Mouse (Mus musculus): ENCODE measurements around the gene Icosl. TPM values are rescaled to one million over a fixed set of nuclear protein-coding genes. Genes with fewer than 3 reads are reported as not detected.
"Not testable (repeated sequence)": the region's sequence is repeated elsewhere in the genome, so short reads cannot be mapped to it uniquely, and the experiment has no call there.

Icosl gene
- 3.8 and 3.9 TPM in 2 replicates for polyA plus RNA-seq (2015; fragmentation: Nextera tagmentation; extraction: Ambion mirVana)

- H3K4me3 ChIP-seq = peak within 1 kb of the TSS; percentile 68
- under 1% methylated on average over 66 of the region's 66 CpGs for WGBS
- peak within 1 kb of the TSS; percentile 77 for H3K9ac ChIP-seq
- H3K9me3 ChIP-seq = no peaks in the 10 kb centered on the region
- H3K4me1 ChIP-seq = peaks cover 11% of the 10 kb centered on the region
- ATAC-seq (ENCODE audit: low FRiP score, low read depth) = peak; percentile 94
- no peaks in the 10 kb centered on the region for H3K36me3 ChIP-seq
- H3K27ac ChIP-seq = no peak within 1 kb of the TSS; the same call in 1 of the 2 replicates
- peak within 1 kb of the TSS; percentile 96 for H3K4me2 ChIP-seq (replicated peaks)
- peaks cover 26% of the 10 kb centered on the region for H3K27me3 ChIP-seq
Measured at GRCm38 (mm10) chr10:78069101-78070011, at the start of gene Icosl. Gene Icosl, plus strand, starts transcription at chr10:78069302.

GRCm38 (mm10) chr10:78019984-78020383 lies 49.1 kb upstream of the Icosl start:
- not testable (repeated sequence) for H3K9me3 ChIP-seq; H3K27me3 ChIP-seq; H3K4me1 ChIP-seq; ATAC-seq (ENCODE audit: low FRiP score, low read depth); H3K4me2 ChIP-seq (replicated peaks); H3K9ac ChIP-seq; H3K27ac ChIP-seq; H3K4me3 ChIP-seq; H3K36me3 ChIP-seq
- WGBS = 95% methylated on average over 7 of the region's 11 CpGs

DNA sequence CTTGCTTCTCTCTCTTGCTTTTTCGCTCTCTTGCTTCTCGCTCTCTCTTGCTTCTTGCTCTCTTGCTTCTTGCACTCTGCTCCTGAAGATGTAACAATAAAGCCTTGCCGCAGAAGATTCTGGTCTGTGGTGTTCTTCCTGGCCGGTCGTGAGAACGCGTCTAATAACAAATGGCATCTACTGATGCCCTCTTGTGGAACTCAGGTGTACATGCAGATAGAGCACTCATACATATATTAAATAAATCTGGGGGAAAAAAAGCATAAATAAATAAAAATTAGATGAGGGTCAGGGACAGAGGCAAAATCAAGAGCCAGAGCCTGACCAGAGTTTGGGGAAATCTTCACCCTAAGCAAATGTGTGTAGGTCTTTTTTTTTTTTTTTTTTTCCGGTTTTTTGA lies 43.6 kb upstream of the Icosl start:
- not testable (repeated sequence) for H3K4me1 ChIP-seq; H3K4me2 ChIP-seq (replicated peaks); ATAC-seq (ENCODE audit: low FRiP score, low read depth); H3K27ac ChIP-seq; H3K27me3 ChIP-seq; H3K36me3 ChIP-seq; H3K9ac ChIP-seq; H3K9me3 ChIP-seq; H3K4me3 ChIP-seq
- 73% methylated on average over 6 of the region's 8 CpGs for WGBS

- H3K4me2 ChIP-seq (replicated peaks) = no peak overlapping the region
- no peaks in the 10 kb centered on the region for H3K9me3 ChIP-seq
- H3K4me1 ChIP-seq = no peaks in the 10 kb centered on the region
- H3K27me3 ChIP-seq = no peaks in the 10 kb centered on the region
- 5% methylated on average over 5 of the region's 5 CpGs for WGBS
- no peak overlapping the region for H3K27ac ChIP-seq
- H3K4me3 ChIP-seq = no peak overlapping the region
- H3K36me3 ChIP-seq = no peaks in the 10 kb centered on the region
- H3K9ac ChIP-seq = no peak overlapping the region
- ATAC-seq (ENCODE audit: low FRiP score, low read depth) = peak; percentile 78
Measured at GRCm38 (mm10) chr10:78028129-78028528, 41.0 kb upstream of the Icosl start.

- H3K4me3 ChIP-seq = no peak overlapping the region
- no peaks in the 10 kb centered on the region for H3K4me1 ChIP-seq
- ATAC-seq (ENCODE audit: low FRiP score, low read depth) = no peak
- no peaks in the 10 kb centered on the region for H3K27me3 ChIP-seq
- H3K4me2 ChIP-seq (replicated peaks) = no peak overlapping the region
- H3K9ac ChIP-seq = no peak overlapping the region
- no peak overlapping the region for H3K27ac ChIP-seq
- no peaks in the 10 kb centered on the region for H3K9me3 ChIP-seq
- no peaks in the 10 kb centered on the region for H3K36me3 ChIP-seq
- WGBS = 68% methylated on average over 1 of the region's 1 CpGs
Measured at GRCm38 (mm10) chr10:78029080-78029479, 40.0 kb upstream of the Icosl start.

- WGBS = 69% methylated on average over 2 of the region's 2 CpGs
- no peaks in the 10 kb centered on the region for H3K9me3 ChIP-seq
- H3K36me3 ChIP-seq = no peaks in the 10 kb centered on the region
- H3K9ac ChIP-seq = no peak overlapping the region
- no peaks in the 10 kb centered on the region for H3K4me1 ChIP-seq
- H3K27me3 ChIP-seq = no peaks in the 10 kb centered on the region
- H3K4me3 ChIP-seq = no peak overlapping the region
- ATAC-seq (ENCODE audit: low FRiP score, low read depth) = no peak
- H3K4me2 ChIP-seq (replicated peaks) = no peak overlapping the region
- H3K27ac ChIP-seq = no peak overlapping the region
Measured at GRCm38 (mm10) chr10:78031987-78032386, 37.1 kb upstream of the Icosl start.

- no peak for ATAC-seq (ENCODE audit: low FRiP score, low read depth)
Measured at GRCm38 (mm10) chr10:78037139-78037538, 32.0 kb upstream of the Icosl start.

GRCm38 (mm10) chr10:78041647-78042046 lies 27.5 kb upstream of the Icosl start, which contains the start of gene Dnmt3l:
Gene Dnmt3l, plus strand, starts transcription at chr10:78041947.
- H3K36me3 ChIP-seq = no peaks in the 10 kb centered on the region

More at GRCm38 (mm10) chr10:78037139-78037538, 32.0 kb upstream of the Icosl start:
- Histone ChIP-seq H3K4me2 (replicated peaks) (no peak overlapping the region), H3K4me3 (no peak overlapping the region), H3K36me3 (no peaks in the 10 kb centered on the region), H3K9me3 (no peaks in the 10 kb centered on the region), H3K4me1 (peaks cover under 1% of the 10 kb centered on the region; the same call in 1 of the 2 replicates), H3K9ac (no peak overlapping the region), H3K27ac (no peak overlapping the region), H3K27me3 (0 out of 2 replicates have a peak, but pooled peaks cover under 1% of the 10 kb centered on the region)
- WGBS = 80% methylated on average over 4 of the region's 4 CpGs

GRCm38 (mm10) chr10:78042096-78042495 lies 27.0 kb upstream of the Icosl start:
- whole genome bisulfite sequencing = 40% methylated on average over 7 of the region's 7 CpGs
- Histone ChIP-seq H3K4me2 (replicated peaks) (no peak overlapping the region), H3K9ac (no peak overlapping the region), H3K4me1 (peaks cover 16% of the 10 kb centered on the region), H3K36me3 (no peaks in the 10 kb centered on the region), H3K4me3 (no peak overlapping the region), H3K27me3 (peaks cover 11% of the 10 kb centered on the region; the same call in 1 of the 2 replicates), H3K27ac (no peak overlapping the region), H3K9me3 (no peaks in the 10 kb centered on the region)
- no peak for ATAC-seq (ENCODE audit: low FRiP score, low read depth)

More at GRCm38 (mm10) chr10:78041647-78042046, 27.5 kb upstream of the Icosl start, which contains the start of gene Dnmt3l:
- Histone ChIP-seq H3K27me3 (peaks cover 11% of the 10 kb centered on the region; the same call in 1 of the 2 replicates), H3K4me2 (replicated peaks) (no peak within 1 kb of the TSS), H3K4me3 (no peak within 1 kb of the TSS), H3K9me3 (no peaks in the 10 kb centered on the region), H3K4me1 (peaks cover 16% of the 10 kb centered on the region), H3K27ac (no peak within 1 kb of the TSS), H3K9ac (no peak within 1 kb of the TSS)
- no peak for ATAC-seq (ENCODE audit: low FRiP score, low read depth)
- 95% methylated on average over 5 of the region's 5 CpGs for WGBS

DNA sequence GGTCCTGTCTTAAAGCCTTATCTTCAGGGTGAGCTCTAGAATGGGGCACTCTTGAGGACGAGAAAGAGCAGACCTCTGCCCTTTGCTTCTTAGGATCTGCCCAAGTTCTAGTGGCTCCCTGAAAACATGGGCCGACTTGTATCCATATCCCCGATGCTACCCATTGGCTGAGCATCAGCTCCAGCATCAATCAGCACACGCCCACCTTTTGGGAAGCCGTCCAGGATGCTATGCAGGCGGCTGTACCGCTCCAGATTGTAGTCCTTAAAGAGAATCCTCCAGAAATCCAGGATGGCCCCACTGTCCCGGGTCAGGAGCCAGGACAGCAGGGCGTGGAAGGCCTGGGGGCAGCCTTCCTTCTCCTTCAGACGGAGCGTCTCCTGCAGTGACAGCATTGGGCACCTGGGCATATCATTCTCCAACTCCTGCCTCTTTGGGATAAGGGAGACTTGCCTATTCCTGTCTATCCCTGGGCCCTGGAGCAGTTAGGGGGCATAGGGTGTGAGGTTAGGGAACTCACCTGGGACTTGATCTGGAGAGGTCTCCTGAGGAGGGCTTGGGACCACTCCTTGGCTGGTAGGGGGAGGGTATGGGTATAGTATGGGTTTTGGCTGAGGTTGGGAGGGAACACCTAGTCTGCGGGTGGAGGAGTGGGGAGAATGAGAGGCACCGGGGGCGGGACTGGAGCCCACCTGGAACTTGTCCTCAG lies 26.3 kb upstream of the Icosl start:
- no peak for ATAC-seq (ENCODE audit: low FRiP score, low read depth)
- WGBS = 51% methylated on average over 14 of the region's 14 CpGs

GRCm38 (mm10) chr10:78043406-78043836 lies 25.7 kb upstream of the Icosl start, which contains the start of gene Aire:
Gene Aire, minus strand, starts transcription at chr10:78043610.
- ATAC-seq (ENCODE audit: low FRiP score, low read depth) = 0 out of 2 replicates have a peak, but pooled peaks have one; percentile 45
- Histone ChIP-seq H3K27me3 (peaks cover 11% of the 10 kb centered on the region; the same call in 1 of the 2 replicates), H3K4me1 (peaks cover 16% of the 10 kb centered on the region)

More for the DNA sequence above, 26.3 kb upstream of the Icosl start:
- Histone ChIP-seq H3K9me3 (no peaks in the 10 kb centered on the region), H3K4me1 (peaks cover 16% of the 10 kb centered on the region), H3K27ac (no peak overlapping the region), H3K4me2 (replicated peaks) (peak overlapping the region; percentile 57), H3K4me3 (peak overlapping the region; percentile 24), H3K9ac (no peak overlapping the region), H3K27me3 (peaks cover 11% of the 10 kb centered on the region; the same call in 1 of the 2 replicates), H3K36me3 (no peaks in the 10 kb centered on the region)

DNA sequence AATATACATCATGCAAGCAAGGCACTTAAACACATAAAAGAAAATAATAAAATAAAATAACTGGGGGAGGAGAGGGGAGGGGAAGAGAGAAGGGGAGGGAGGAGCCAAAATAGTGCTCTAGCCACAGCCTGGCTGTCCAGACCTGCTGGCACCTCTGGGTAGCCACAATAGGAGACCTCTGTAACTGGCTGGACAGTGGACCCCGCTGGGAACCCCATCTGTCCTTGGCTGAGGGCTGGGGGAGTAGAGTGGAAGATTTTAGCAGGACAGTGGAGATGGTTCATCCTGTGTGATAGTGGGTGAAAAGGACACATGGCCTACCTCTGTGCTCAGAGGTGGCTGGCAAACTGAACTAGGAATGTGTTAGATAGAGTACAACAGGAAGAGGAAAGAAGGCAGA lies 24.6 kb upstream of the Icosl start:
- Histone ChIP-seq H3K27me3 (peaks cover 11% of the 10 kb centered on the region; the same call in 1 of the 2 replicates), H3K4me1 (peaks cover 16% of the 10 kb centered on the region), H3K36me3 (no peaks in the 10 kb centered on the region), H3K9ac (no peak overlapping the region), H3K27ac (no peak overlapping the region), H3K4me2 (replicated peaks) (no peak overlapping the region), H3K9me3 (no peaks in the 10 kb centered on the region), H3K4me3 (no peak overlapping the region)
- ATAC-seq (ENCODE audit: low FRiP score, low read depth) = no peak
- WGBS = 68% methylated on average over 1 of the region's 1 CpGs

More at GRCm38 (mm10) chr10:78043406-78043836, 25.7 kb upstream of the Icosl start, which contains the start of gene Aire:
- H3K4me3 ChIP-seq = peak within 1 kb of the TSS; percentile 24
- H3K9ac ChIP-seq = no peak within 1 kb of the TSS
- no peaks in the 10 kb centered on the region for H3K9me3 ChIP-seq
- H3K27ac ChIP-seq = no peak within 1 kb of the TSS
- 2% methylated on average over 27 of the region's 27 CpGs for WGBS
- H3K4me2 ChIP-seq (replicated peaks) = peak within 1 kb of the TSS; percentile 57
- no peaks in the 10 kb centered on the region for H3K36me3 ChIP-seq

Data from limb, embryonic 13.5 days (tissue).